Mouse (Mus musculus): ENCODE measurements at regions not wholly inside any gene's neighbourhood (a gene's known extent, or its start where the extent isn't known, plus 50 kb on each side); places are given as distances from the start of the nearest gene placed in this dataset.

- Histone ChIP-seq H3K9me3 (ENCODE audit: control insufficient read depth, low read length) (no peaks in the 10 kb centered on the region), H3K4me1 (replicated peaks; ENCODE audit: control insufficient read depth, insufficient read depth) (no peaks in the 10 kb centered on the region), H3K27me3 (ENCODE audit: control insufficient read depth, insufficient read depth, low read length) (no peaks in the 10 kb centered on the region), H3K27ac (replicated peaks) (no peak overlapping the region), H3K4me3 (ENCODE audit: low read depth, low read length) (no peak overlapping the region), H3K9ac (ENCODE audit: low read length) (no peak overlapping the region), H3K4me2 (replicated peaks; ENCODE audit: low read depth) (no peak overlapping the region), H3K36me3 (ENCODE audit: control insufficient read depth, insufficient read depth, low read length) (no peaks in the 10 kb centered on the region)
- DNase-seq (ENCODE audit: low spot score) (no peak), ATAC-seq (ENCODE audit: low FRiP score, low TSS enrichment) (no peak)
- WGBS = 60% methylated on average over 7 of the region's 7 CpGs
- TF ChIP-seq EP300 (optimal IDR thresholded peaks at IDR 0.05) (no peak), CTCF (IDR thresholded peaks at IDR 0.05; ENCODE audit: low read depth) (no peak)
Measured at GRCm38 (mm10) chr6:50802956-50803355, 148.7 kb upstream of the Npvf start.

- TF ChIP-seq CTCF (IDR thresholded peaks at IDR 0.05; ENCODE audit: low read depth) (no peak), EP300 (optimal IDR thresholded peaks at IDR 0.05) (no peak)
- WGBS = 83% methylated on average over 4 of the region's 4 CpGs
Measured at GRCm38 (mm10) chr6:50804477-50805005, 150.3 kb upstream of the Npvf start.

GRCm38 (mm10) chr6:50806376-50807077 is 152.3 kb upstream of the Npvf start:
- WGBS = 10% methylated on average over 7 of the region's 7 CpGs
- no peak overlapping the region for H3K9ac ChIP-seq (ENCODE audit: low read length)
- H3K27me3 ChIP-seq (ENCODE audit: control insufficient read depth, insufficient read depth, low read length) = no peaks in the 10 kb centered on the region
- no peaks in the 10 kb centered on the region for H3K36me3 ChIP-seq (ENCODE audit: control insufficient read depth, insufficient read depth, low read length)
- DNase-seq (ENCODE audit: low spot score) (peak; percentile 74), ATAC-seq (ENCODE audit: low FRiP score, low TSS enrichment) (peak; percentile 61)
- no peak overlapping the region for H3K4me3 ChIP-seq (ENCODE audit: low read depth, low read length)
- H3K9me3 ChIP-seq (ENCODE audit: control insufficient read depth, low read length) = no peaks in the 10 kb centered on the region
- H3K4me1 ChIP-seq (replicated peaks; ENCODE audit: control insufficient read depth, insufficient read depth) = peaks cover 4% of the 10 kb centered on the region; the same call in 1 of the 2 replicates
- peak overlapping the region; percentile 90 for H3K27ac ChIP-seq (replicated peaks)
- no peak overlapping the region for H3K4me2 ChIP-seq (replicated peaks; ENCODE audit: low read depth)
- no peak for TF ChIP-seq EP300 (optimal IDR thresholded peaks at IDR 0.05)
- TF ChIP-seq CTCF (IDR thresholded peaks at IDR 0.05; ENCODE audit: low read depth) = peak; percentile 74

More at GRCm38 (mm10) chr6:50804477-50805005, 150.3 kb upstream of the Npvf start:
- Histone ChIP-seq H3K4me2 (replicated peaks; ENCODE audit: low read depth) (no peak overlapping the region), H3K27me3 (ENCODE audit: control insufficient read depth, insufficient read depth, low read length) (no peaks in the 10 kb centered on the region), H3K4me3 (ENCODE audit: low read depth, low read length) (no peak overlapping the region), H3K9ac (ENCODE audit: low read length) (no peak overlapping the region), H3K27ac (replicated peaks) (no peak overlapping the region), H3K4me1 (replicated peaks; ENCODE audit: control insufficient read depth, insufficient read depth) (peaks cover 4% of the 10 kb centered on the region; the same call in 1 of the 2 replicates), H3K9me3 (ENCODE audit: control insufficient read depth, low read length) (no peaks in the 10 kb centered on the region), H3K36me3 (ENCODE audit: control insufficient read depth, insufficient read depth, low read length) (no peaks in the 10 kb centered on the region)
- no peak for DNase-seq (ENCODE audit: low spot score)
- no peak for ATAC-seq (ENCODE audit: low FRiP score, low TSS enrichment)

GRCm38 (mm10) chr6:50807187-50808012 is 153.2 kb upstream of the Npvf start:
- 25% methylated on average over 19 of the region's 19 CpGs for WGBS

GRCm38 (mm10) chr6:50808126-50808525 is 153.9 kb upstream of the Npvf start:
- no peaks in the 10 kb centered on the region for H3K36me3 ChIP-seq (ENCODE audit: control insufficient read depth, insufficient read depth, low read length)
- peak overlapping the region; percentile 84 for H3K27ac ChIP-seq (replicated peaks)
- H3K27me3 ChIP-seq (ENCODE audit: control insufficient read depth, insufficient read depth, low read length) = no peaks in the 10 kb centered on the region
- TF ChIP-seq EP300 (optimal IDR thresholded peaks at IDR 0.05) (peak; percentile 72), CTCF (IDR thresholded peaks at IDR 0.05; ENCODE audit: low read depth) (peak; percentile 96)
- peak overlapping the region; percentile 34 for H3K4me3 ChIP-seq (ENCODE audit: low read depth, low read length)
- H3K4me2 ChIP-seq (replicated peaks; ENCODE audit: low read depth) = peak overlapping the region; percentile 45
- DNase-seq (ENCODE audit: low spot score) = peak; percentile 74
- peak overlapping the region; percentile 52; the same call in 1 of the 2 replicates for H3K9ac ChIP-seq (ENCODE audit: low read length)
- ATAC-seq (ENCODE audit: low FRiP score, low TSS enrichment) = no peak
- no peaks in the 10 kb centered on the region for H3K9me3 ChIP-seq (ENCODE audit: control insufficient read depth, low read length)
- WGBS = 4% methylated on average over 4 of the region's 4 CpGs
- peaks cover 4% of the 10 kb centered on the region; the same call in 1 of the 2 replicates for H3K4me1 ChIP-seq (replicated peaks; ENCODE audit: control insufficient read depth, insufficient read depth)

More at GRCm38 (mm10) chr6:50807187-50808012, 153.2 kb upstream of the Npvf start:
- peak overlapping the region; percentile 90 for H3K27ac ChIP-seq (replicated peaks)
- TF ChIP-seq CTCF (IDR thresholded peaks at IDR 0.05; ENCODE audit: low read depth) (no peak), EP300 (optimal IDR thresholded peaks at IDR 0.05) (no peak)
- H3K4me1 ChIP-seq (replicated peaks; ENCODE audit: control insufficient read depth, insufficient read depth) = peaks cover 4% of the 10 kb centered on the region; the same call in 1 of the 2 replicates
- peak overlapping the region; percentile 34 for H3K4me3 ChIP-seq (ENCODE audit: low read depth, low read length)
- no peaks in the 10 kb centered on the region for H3K9me3 ChIP-seq (ENCODE audit: control insufficient read depth, low read length)
- peak overlapping the region; percentile 52; the same call in 1 of the 2 replicates for H3K9ac ChIP-seq (ENCODE audit: low read length)
- ATAC-seq (ENCODE audit: low FRiP score, low TSS enrichment) (peak; percentile 91), DNase-seq (ENCODE audit: low spot score) (peak; percentile 58)
- no peaks in the 10 kb centered on the region for H3K36me3 ChIP-seq (ENCODE audit: control insufficient read depth, insufficient read depth, low read length)
- peak overlapping the region; percentile 45 for H3K4me2 ChIP-seq (replicated peaks; ENCODE audit: low read depth)
- H3K27me3 ChIP-seq (ENCODE audit: control insufficient read depth, insufficient read depth, low read length) = no peaks in the 10 kb centered on the region

All from stomach, postnatal 0 days (tissue).